Mouse (Mus musculus) retina, postnatal 1 day (tissue): Measurements from ENCODE around the gene Hoxa5.

Experiments used
- DNase-seq: peaks from one replicate; pipeline ENCODE4 v3.0.0-alpha.2; 2012

Hoxa5 gene

DNA sequence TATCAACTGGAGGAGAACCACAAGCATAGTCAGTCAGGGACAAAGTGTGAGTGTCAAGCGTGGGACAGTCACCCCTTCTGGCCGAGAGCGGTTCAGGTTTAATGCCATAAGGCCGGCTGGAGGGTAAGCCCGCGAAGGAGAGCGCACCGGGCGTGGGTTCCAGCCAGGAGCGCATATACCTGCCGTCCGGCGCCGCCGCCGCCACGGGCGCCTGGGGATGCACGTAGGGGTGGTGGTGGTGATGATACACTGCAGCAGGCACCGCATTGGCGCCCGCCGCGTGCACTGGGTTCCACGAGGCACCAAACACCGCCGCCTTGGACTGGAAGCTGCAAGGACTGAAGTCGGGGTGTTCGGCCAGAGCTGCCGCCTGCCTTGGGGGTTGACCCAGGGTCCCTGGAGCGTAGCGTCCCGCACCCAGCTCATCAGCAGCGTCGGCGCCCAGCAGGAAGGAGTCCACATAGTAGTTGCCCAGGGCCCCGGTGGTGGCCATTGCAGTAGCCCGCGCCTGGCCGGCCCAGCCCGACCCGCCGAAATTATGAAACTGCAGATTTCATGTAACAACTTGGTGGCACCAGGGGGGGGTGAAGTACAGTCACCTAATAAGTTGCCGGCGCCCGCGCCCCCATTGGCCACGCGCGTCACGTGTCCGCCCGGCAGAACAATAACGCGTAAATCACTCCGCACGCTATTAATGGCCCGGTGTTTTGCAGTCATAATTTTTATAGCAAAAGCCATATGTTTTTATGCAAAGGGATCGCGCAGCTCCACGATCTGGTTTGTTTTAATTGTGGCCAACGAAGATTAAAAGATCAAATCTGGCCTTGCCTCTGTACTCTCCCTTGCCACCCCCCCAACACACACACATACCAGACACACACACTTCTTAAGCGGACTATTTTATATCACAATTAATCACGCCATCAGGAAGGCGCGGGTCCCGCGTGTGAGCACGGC lies 21.5 kb upstream of the Hoxa5 start:
- no peak for DNase-seq

GRCm38 (mm10) chr6:52224895-52225611 lies 20.7 kb upstream of the Hoxa5 start:
- no peak for DNase-seq

DNA sequence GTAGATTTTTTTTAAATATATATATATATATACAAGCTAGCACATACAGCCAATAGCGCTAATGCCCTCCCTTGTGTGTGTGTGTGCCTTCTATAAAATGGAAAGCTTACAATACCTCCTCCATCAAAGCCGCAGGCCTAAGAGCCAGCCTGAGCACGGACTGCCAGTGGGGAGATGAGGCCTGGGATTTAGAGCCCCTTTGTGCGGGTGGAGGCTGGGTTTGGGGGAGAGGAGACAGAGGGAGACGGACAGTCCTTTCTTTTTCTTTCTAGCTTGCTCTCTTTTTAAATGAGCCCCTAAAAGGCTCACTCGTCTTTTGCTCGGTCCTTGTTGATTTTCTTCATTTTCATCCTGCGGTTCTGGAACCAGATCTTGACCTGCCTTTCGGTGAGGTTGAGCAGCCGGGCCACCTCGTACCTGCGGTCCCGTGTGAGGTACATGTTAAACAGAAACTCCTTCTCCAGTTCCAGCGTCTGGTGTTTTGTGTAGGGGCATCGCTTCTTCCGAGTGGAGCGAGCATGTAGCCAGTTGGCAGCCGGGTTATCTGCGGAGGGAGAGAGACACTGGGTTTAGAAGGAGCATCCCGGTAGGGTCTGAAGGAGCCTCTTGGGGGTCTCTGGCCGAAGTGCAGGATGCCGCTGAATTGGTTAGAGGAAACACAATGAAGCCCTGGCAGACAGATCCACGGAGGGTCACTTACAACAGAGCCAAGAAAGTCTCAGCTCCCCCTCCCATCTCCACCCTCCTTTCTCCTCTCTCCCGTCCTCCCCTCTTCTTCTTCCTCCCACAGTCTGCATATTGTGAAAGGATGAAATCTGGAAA lies 19.8 kb upstream of the Hoxa5 start:
- no peak for DNase-seq

GRCm38 (mm10) chr6:52222729-52223128 lies 18.3 kb upstream of the Hoxa5 start:
- DNase-seq: no peak

DNA sequence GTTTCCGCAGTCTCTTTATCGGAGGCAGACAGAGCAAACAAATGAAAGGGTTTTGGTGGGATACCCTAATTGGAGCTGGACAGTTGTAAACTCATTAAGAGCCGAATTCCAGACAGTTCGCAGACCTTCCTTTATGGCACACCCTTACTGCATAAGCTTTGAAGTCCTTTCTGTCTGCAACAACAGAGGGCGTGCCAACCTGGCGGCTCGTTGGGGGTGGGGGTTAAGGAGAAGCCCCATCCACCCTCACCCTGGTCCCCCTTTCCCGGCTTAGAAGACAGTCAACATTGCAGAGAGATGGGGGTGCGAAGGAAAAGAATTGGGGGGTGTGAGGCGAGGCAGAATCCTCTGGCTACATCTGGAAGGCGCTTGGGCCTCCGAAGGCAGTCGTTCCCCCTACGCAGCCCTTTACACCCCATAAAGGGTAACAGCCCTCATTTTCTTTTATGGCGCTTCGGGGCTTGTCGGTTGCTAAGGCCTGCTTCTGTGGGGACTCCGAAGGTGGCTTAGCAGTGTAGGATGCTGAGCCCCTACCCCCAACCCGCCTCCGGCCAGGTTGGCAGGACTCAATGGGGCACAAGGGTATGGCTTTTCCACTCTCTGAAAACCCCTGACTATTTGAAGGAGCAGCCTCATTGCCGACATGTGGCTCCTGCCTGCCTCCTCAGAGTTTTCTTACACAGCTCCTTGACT lies 17.8 kb upstream of the Hoxa5 start:
- no peak for DNase-seq

- DNase-seq: peak; percentile 91
These were observed 17.1 kb upstream of the Hoxa5 start, which contains the start of gene Hoxa7 for GRCm38 (mm10) chr6:52221337-52221992. Hoxa7 (minus strand) TSS chr6:52221854.

GRCm38 (mm10) chr6:52220865-52221310 lies 16.5 kb upstream of the Hoxa5 start:
- no peak for DNase-seq

- DNase-seq: no peak
These were observed 15.8 kb upstream of the Hoxa5 start for GRCm38 (mm10) chr6:52220003-52220864.

DNA sequence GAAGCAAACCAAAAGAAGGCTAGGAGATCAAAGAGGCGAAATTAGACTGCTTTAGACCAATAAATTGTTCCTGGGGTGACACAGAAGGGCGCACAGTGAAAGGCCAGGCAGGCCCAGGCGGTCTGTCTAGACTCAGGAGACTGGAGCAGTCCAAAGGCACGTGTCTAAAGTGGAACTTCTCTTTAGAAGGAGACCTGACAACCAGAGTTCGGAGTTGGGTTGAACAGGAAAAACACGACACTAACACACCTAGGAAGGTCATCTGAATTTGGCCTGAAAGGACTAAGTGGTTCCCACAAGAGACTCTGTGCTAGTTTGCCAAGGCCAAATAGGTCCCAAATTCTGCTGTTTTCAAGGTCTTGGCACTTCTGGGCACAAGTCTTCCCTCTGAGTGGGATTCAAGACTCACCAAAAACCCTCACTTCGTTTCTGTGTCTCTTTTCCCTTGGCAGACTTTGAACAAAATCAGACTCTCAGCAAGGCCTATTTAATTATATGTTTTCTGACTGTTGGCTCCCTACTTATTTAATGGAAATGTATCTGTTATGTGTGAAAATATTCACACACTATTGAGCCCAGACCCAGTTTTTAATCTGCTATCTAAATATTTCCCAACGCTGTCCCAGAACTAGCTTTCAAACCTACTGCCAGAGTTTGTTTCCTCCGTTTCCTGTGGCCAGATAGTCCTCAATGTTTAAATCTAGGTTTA lies 15.0 kb upstream of the Hoxa5 start:
- DNase-seq: no peak

GRCm38 (mm10) chr6:52218643-52219215 lies 14.3 kb upstream of the Hoxa5 start:
- no peak for DNase-seq

DNA sequence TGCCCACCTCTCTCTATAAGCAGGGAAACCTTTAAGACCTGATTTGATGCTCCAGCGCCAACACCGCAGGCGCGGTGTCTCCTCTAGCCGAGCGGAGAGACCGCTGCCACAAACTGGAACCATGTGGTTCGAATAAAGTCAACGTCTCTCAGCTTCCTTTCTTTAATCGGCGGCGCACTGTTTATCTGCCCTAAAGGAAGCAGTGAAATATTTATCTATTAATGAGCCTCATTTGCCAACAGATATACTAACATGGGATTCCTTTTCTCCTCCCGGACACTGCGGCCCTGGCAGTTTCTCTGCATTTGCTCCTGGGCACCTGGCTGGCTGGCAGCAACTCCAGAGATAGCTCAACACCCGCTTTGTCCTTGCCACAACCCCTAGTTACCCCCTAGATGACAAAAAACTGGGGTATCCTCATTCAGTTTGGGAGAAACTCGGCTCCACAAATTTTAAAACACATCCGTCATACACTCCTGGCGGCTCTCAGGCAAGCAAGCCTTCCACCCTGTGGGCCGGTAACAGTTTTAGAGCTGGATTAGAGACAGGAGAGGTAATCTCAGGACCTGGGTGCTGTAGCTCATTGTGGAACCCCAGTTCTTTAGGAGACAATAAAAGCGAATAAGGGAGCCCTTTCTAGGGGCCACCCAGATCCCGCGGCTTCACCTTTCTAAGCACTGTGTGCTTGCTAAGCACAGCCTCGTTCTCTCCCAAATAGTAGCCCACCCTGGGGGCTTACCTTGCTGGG lies 13.7 kb upstream of the Hoxa5 start:
- DNase-seq: peak; percentile 30

DNA sequence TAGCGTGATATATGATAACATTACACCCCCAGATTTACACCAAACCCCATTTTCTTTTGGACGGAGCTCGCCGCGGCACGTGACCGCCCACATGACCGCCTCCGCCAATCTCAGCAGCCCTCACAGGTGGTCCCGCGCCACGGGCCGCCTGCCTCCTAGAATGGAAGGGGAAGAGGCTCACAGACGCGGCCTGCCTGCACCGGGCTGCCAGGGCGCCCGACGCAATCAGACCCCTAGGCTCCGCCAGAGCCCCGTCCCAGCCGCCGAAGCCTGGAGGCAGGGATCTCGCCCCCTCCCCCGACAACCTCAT lies 13.0 kb upstream of the Hoxa5 start:
- no peak for DNase-seq

GRCm38 (mm10) chr6:52216691-52217458 lies 12.5 kb upstream of the Hoxa5 start:
- no peak for DNase-seq

DNA sequence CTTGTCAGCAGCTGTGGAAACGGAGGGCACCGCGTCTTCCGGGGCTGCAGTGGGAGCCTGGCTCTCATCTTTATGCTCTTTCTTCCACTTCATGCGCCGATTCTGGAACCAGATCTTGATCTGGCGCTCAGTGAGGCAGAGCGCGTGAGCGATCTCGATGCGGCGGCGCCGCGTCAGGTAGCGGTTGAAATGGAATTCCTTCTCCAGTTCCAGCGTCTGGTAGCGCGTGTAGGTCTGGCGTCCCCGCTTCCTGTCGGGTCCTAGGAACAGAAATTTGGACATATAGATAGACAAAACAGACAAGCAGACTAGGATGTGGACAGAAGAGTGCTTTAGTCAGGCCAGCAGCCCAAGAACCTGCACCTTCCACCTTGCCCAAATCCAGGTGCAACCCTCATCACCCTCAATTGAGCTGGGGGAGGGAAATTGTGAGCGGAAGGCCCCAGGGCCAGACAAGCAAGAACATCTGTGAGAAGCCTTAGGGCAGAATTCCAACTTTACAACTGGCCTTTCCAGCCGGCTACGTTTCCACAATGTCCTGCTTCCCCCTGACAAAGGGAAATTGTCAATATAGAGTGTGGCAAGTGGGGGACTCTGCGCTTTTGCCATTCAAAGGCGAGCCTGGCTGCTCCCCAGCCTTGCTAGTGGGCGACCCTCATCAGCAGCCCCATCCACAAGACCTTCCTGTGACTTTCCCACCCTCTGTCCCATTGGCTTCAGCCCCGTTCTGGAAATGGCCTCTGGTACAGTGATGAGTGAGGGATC lies 11.6 kb upstream of the Hoxa5 start:
- no peak for DNase-seq

DNA sequence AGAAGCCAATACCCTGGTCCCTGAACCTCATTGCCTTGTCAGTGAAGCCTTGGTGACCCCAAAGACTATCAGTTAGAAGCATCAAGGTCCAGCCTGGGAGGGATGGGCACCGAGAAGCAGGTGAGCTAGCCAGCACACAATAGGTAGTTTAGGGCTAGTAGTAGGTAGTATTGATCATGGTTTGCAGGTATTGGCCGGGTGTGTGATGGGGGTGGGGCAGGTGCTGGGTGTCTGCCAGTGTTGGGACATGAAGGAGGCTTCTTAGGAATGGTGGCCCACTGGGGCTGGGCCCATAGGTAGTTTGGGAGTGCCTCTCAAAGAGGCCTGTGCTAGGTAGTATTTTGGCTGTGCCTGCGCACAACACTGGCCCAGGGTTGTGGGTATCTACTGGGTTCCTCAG lies 10.7 kb upstream of the Hoxa5 start:
- no peak for DNase-seq

GRCm38 (mm10) chr6:52214271-52214670 lies 9.9 kb upstream of the Hoxa5 start:
- DNase-seq: no peak
